Mouse (Mus musculus): Measurements from ENCODE around the gene Ccdc22. TPM values are rescaled to one million over a fixed set of nuclear protein-coding genes. Genes with fewer than 3 reads are reported as not detected.
A peak's percentile ranks its signal among the peaks of the same experiment; 100 is the strongest.

Ccdc22 gene
- 10 to 100 TPM; 10.5 to 12.5 TPM for total RNA-seq (2021)
- long read RNA-seq, experiment 1, transcript Ccdc22-201 (17 exons, 2,353 nt) = major isoform, 21 of 26 reads
- long read RNA-seq, experiment 1, partial matches to known transcripts = 5 of 26 reads
- long read RNA-seq, experiment 1, other reads (novel, unspliced or antisense) = 0 of 26 reads
- long read RNA-seq, experiment 2, transcript Ccdc22-201 (17 exons, 2,353 nt) = major isoform, 7 of 7 reads
- long read RNA-seq, experiment 2, partial matches to known transcripts = 0 of 7 reads
- long read RNA-seq, experiment 2, other reads (novel, unspliced or antisense) = 0 of 7 reads

DNA sequence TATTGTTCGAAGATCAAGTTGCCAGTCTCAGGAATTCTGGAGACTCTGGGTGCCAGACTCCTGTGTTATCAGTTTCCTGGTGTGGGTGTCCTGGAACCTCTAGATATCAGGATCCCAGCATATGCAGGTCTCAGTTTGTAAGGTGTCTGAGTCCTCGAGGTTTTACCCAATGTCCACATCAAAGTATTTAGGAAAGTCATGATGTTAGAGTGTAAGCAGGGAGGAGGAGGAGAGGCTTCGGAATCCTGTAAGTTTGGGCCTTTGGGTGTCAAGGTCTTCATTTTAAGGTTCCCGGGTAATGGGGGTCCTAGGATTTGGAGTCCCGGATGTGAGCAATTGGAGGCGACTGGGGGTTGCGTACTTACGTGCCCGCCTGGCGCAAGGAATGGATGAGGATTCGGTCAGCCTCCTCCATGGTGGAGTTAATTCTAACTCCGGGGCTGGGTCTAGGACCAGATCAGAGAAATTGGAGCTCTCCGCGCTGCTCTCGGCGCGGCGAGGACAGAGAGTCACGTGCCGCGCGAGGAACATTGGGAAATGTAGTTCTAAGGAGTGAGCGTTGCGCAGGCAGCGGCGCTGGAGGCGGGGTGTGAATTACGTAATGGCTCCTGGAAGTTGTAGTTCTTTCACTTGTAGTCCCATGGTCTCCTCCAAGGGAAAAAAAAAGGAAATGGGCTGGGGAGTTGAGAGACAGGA, at the start of gene Ccdc22:
Ccdc22 (minus strand) TSS at position 639 of the 696 bp plus-strand sequence.
- DNase-seq = peak; percentile 90 to 91

DNA sequence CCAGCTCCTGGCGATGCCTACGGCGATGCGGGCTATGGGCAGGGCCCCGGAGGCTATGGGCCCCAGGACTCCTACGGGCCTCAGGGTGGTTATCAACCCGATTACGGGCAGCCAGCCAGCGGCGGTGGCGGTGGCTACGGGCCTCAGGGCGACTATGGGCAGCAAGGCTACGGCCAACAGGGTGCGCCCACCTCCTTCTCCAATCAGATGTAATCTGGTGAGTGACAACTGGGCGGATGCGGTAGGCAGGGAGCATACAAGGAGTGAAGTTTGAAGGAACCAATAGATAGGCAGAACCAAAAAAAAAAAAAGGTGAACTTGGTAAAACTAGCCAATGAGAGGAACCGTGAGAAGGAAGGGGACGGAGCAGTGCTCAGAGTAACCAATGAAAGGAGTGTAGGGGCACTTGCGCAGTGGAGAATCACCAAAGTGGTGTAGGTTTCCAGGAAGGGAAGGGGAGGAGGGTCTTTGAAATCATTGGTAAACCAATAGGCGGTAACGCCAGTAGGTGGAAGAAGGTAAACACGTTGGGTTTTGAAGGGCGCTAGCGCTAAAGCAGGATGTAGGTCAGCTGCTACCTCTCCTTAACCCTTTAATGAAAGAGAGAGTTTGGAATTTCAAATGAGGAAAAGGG, 43.5 kb upstream of the Ccdc22 start:
- peak; percentile 85 to 92 for DNase-seq

DNA sequence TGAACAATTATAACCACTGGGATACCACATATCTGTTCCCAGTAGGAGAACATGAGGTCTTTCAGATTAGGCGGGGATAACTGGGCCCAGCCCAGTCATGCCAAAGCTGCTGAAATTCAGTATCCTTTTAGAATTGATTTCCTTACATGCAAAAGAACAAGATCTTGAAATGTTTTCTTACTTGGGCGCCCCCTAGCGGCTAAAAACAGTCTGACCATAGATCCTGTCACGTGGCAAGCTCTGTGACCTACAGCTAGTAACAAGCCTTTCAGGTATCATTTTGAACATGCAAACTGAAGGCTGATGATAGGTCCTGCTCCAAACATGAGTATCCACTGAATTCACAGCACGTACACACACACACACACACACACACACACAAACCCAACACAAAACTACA, 40.0 kb upstream of the Ccdc22 start:
- DNase-seq = peak; percentile 67 to 90

DNA sequence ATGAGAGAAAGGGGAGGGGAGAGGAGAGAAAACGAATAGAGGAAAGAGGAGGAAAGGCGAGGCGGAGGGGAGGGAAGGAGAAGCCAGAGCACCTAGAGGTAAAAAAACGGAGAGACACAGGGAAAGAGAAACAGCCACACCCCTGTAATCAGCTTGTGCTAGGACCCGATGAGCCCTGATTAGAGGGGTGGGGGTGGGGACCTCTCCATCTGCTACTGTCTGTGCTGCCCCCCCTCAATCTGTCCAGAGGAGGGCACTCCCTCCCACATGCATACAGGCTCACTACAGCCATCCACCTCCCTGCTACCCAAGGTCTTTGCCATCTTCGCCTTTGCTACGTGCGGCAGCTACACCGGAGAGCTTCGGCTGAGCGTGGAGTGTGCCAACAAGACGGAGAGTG, 35.5 kb upstream of the Ccdc22 start:
- DNase-seq = no peak

DNA sequence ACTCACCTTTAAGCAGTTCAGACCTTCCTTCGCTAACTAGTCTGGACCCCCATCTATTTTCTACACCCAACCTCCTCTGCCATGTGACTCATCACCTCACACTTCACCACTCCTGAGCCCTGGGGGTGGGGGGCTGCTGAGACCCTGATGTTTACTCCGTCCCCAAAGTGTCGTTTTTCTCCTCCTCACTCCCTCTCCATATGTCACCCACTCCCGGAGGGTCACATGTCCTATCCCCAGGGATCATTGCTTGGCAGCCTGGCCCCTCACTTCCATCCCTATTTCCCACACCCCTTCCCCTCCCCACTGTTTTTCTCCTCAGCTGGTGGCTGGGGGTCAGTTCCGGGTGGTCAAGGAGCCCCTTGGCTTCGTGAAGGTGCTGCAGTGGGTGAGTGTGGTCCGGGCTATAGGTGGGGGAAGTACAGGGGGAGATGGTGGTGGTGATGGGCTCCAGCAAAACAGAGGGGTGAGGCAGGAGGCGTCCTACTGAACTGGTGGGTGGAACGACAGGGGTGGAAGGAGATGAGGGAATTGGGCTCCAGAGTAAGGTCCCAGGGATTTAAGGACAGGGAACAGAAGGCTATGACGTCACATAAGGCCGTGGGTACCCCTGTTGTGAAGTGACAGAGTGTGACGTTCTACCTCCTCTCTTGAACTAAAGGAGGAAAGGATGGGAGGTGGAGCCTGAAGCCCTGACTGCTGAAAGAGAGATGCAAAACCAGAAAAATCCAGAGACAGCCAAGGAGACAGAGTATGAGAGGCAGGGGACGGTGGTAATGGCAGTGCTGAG, 34.4 kb upstream of the Ccdc22 start:
- DNase-seq = no peak

DNA sequence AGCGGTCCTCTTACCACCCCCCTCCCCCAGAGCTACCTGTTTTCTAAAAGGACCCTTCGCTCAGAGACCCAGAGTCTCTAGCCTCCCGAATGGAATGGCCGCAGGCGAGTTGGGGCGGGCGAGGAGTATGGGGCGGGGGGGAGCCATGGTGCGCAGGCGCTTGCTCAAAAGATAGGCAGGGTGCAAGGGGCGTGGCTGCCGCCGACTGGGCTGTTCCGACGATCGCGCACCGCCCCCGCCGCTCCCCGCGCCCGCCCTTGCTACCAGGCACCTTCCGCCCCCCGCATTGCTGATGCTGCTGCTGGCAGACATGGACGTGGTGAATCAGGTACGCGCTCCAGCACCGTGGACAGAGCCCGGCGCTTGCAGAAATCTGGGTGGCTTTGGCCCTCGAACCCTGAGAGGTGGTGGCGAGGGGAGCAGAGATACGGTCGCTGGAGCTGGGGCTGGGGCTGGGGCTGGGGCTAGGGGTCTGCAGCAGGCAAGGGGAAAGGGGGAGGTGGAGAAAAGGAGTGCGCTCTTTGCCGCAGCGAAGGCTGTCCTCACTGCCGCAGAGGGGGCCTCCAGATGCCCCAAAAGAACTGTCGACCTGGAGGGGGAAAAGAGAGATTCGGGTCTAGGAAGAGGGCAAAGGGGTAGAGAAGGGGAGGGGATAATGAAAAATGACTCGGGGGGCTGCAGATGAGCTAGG, 33.2 kb upstream of the Ccdc22 start, which contains the start of gene Syp:
Syp (plus strand) TSS at position 71 of the 691 bp plus-strand sequence.
- peak; percentile 66 to 75 for DNase-seq

DNA sequence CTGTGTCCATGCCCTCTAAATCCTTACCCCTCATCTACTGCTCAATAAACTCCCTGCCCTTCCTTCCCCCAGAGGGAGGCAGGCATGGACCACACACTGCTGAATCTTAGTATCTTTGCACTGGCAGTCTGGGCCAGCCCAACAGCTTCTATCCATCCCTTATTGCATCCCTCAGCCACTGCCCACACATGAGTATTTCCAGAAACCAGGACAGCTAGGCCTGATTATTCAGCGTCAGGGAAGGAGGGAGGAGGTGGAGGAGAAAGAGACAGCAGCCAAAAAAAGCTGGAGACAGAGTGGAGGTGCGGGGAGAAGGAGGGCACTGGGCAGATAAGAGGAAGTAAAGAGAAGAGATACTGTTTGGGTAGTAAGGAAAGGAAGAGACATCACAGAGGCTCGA, 29.8 kb upstream of the Ccdc22 start:
- no peak for DNase-seq

DNA sequence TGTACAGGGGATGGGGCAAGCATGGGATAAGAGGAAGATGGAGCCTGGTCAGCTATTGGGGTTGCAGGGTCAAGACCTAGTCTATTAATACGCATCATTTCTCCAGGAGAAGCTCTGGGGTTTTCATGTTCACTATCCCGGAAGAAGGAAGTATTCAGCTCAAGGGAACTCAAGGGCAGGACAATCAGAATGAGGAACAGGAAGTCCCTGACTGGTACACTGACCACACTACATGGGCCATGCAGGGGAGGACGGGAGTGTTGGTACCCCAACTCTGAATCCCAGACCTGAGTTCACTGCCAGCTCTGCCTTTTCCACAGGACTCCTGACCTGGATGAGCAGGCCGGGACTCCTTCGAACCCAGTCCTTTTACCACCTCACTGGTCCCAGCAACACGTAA, 27.2 kb upstream of the Ccdc22 start:
- DNase-seq = no peak

DNA sequence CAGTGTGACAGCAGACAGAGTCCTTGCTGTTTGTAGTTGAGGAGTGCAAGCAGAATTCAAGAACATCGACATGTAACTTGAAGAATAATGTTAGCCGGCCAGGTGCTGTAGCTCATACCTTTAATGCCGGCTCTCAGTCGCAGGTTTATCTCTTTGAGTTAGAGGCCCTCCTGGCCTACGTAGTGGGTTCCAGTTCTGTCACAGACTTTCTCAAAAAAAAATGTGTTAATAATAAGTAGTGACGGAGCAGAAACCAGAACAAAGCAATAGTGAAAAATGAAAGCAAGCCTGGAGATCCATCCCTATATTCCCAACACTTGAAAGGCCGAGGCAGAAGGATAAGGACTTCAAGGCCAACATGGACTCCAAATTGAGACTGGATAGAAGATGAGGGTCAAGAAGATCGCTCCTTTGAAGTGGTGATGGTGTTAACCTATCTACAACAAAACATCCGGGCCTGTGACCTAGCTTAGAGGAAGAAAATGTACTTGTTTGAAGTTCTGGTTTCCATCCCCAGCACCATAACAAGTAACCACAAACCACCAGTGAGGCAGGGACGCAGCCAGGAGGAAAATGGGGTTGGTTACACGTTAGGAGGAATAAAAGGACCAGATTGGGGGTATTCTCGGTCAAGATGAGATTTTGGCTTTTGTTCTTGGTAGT, 12.7 kb upstream of the Ccdc22 start:
- DNase-seq = no peak

DNA sequence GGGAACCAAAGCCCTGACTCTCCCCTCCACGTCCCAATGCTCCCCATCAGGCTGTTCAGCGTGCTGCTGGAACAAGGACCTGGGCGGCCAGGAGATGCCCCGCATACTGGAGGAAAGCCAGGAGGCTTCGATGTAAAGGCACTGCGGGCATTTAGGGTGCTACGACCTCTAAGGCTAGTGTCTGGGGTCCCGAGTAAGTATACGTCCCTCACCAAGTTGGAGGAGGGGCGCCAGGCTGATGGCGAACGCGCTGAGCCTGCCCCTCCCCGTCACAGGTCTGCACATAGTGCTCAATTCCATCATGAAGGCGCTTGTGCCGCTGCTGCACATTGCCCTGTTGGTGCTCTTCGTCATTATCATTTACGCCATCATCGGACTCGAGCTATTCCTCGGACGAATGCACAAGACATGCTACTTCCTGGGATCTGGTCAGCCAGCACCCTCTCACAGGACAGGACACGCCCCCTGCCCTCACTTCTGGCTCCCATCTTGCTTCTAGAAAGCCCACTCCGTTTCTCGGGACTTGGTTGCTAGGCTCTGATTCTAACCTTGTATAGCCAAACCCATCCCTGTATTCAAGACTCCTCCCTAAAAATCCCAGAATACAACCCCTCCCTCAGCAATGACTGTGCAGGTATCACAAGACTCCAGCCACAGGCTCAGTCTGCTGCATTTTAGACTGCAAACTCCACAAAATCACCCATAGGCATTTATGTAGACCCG, 5.4 kb upstream of the Ccdc22 start:
- DNase-seq = no peak

DNA sequence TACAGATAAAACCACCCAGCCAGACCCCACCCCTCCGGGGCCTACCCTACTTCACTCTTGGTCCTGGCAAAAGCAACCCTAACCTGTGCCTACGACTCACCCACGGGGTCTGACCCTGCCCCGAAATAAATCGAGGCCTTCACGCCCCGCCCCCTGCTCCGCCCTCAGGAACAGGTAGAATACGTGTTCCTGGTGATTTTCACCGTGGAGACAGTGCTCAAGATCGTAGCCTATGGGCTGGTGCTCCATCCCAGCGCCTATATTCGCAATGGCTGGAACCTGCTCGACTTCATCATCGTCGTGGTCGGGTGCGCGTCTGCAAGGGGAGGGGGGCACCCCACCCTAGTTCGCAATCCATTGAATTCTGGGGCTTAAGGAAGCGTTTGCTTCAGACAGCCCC, 4.7 kb upstream of the Ccdc22 start:
- DNase-seq = no peak

DNA sequence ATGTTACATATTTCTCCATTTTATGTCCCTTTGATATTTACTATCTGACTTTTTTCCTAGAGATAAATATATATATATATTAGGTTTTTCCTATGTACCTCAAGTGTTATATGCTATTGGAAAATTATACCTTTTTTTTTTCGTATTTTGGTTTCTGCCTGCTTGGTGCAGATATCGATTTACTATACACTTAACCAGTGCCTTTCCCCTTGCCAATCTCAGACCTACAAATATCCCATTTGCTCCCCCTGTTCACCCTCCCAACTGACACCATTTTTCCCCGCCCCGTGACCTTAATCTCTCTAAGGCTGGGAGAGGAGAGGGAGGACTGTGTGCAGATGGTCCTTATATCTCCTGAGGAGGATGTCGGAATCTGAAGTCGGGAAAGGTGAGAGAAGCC, 1.5 kb upstream of the Ccdc22 start, which contains the start of gene Cacna1f:
Cacna1f (plus strand) TSS at position 301 of the 400 bp plus-strand sequence.
- no peak for DNase-seq

DNA sequence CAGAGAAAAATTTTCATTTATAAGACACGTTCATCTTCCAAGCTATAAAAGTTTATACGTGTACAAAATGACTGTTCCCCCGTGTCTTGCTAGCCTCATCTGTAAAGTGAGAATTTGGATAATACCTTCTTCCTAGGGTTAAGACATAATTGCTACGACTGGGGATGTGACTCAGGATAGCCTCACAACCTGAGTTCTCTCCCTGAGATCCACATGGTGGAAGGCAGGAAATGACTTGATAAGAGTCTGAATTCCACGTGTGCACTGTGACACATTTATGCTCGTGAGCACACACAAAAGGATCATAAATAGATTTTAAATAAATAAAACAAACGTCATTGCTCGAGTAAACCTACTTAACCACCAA, 241 bp upstream of the Ccdc22 start:
- no peak for DNase-seq

DNA sequence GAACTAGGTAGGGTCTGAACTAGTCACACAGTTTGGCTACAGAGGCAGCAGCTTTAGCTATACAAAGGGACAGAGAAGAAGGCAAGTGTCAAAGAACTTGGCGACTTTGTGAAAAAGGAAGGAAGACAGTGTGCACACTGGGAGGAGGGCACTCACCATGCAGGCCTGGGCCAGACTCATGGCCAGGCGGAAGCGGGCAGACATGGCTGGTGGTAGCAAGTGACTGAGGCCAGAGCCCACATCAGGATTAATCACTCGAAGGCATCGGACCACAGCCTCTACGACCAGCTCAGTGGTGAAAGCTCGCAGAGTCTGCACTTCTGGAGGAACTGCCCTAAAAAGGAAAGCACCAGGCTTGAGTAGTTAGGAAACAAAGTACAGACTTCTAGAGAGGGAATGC, 1.3 kb downstream of the Ccdc22 start:
- DNase-seq = peak in 1 of 2 experiments; percentile 1

DNA sequence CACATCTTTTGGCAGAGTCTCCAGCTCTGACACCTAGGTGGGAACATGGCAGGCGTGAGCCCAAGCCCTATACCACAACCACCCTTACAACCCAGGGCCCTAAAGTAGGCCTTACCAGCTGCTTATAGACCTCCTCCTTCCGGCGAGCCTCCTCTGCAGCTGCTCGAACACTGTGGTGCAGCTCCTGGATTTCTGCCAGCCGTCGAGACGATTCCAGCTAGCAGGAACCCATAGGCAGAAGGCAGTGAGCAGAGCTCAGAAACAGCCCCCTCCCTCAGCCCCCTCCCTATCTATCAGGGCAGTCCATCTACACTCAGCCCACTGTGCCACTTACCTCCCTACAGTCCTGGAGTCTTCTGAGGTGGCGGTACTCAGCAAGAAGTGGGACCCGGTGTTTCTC, 9.9 kb downstream of the Ccdc22 start:
- no peak for DNase-seq

DNA sequence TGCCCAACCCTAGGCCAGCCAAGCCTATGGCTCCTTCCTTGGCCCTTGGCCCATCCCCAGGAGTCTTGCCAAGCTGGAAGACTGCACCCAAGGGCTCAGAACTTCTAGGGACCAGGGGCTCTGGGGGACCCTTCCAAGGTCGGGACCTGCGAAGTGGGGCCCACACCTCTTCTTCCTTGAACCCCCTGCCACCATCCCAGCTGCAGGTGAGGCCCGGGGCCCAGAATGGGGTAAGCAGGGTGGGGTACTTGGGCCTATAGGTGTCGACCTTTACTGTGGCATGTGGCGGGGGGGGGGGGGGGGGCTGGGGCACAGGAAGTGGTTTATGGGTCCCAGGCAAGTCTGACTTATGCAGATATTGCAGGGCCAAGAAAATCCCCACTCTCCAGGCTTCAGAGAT, 19.0 kb downstream of the Ccdc22 start:
- DNase-seq = no peak

DNA sequence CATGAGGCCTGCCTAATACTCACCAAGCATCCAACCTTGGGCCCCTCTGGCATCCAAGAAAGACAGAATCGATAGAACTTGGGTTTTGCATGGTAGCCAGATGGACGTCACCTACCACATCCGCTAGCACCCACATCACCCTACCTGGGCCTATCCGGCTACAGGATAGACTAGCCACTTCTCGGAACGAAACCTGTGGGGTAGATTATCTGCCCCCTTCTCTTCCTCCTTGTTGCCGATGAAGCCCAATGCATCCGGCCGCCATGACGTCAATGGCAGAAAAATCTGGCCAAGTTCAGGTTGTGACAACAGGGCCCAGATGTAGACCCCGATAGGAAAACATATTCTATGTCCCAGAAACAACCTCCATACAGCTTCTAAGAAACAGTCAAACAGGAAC, 21.4 kb downstream of the Ccdc22 start:
- DNase-seq = no peak

DNA sequence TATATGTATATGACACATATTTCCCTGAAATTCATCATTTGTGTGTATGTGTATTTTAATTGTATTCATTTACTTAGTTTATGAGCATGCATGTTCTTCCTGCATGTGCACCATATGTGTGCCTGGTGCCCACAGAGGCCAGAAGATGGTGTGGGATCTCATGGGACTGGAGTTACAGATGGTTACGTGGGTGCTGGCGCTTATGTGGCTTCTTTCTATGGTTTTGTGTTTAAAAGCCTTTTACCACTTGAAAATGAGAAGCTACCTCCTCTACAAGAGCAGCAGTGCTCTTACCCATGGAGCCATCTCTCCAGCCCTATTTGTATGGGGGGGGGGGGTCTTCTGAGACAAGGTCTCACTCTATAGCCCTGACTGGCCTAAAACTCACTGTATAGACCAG, 24.2 kb downstream of the Ccdc22 start:
- no peak for DNase-seq

DNA sequence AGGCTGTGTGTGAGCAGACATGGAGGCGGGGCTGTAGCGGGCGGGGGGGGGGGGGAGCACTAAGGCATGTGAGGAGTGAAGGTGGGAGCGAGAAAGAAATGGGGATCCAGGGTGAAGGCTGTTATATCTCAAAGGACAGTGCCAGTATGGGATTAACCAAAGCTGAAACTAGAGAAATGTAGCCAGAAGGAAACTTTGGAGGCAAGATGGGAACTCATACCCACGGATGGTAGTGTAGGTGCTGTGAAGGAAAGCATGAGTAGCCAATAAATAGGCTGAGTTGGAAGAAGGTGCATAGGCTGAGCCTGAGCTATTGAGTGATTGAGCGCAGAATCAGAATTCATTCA, 30.5 kb downstream of the Ccdc22 start:
- DNase-seq = no peak

DNA sequence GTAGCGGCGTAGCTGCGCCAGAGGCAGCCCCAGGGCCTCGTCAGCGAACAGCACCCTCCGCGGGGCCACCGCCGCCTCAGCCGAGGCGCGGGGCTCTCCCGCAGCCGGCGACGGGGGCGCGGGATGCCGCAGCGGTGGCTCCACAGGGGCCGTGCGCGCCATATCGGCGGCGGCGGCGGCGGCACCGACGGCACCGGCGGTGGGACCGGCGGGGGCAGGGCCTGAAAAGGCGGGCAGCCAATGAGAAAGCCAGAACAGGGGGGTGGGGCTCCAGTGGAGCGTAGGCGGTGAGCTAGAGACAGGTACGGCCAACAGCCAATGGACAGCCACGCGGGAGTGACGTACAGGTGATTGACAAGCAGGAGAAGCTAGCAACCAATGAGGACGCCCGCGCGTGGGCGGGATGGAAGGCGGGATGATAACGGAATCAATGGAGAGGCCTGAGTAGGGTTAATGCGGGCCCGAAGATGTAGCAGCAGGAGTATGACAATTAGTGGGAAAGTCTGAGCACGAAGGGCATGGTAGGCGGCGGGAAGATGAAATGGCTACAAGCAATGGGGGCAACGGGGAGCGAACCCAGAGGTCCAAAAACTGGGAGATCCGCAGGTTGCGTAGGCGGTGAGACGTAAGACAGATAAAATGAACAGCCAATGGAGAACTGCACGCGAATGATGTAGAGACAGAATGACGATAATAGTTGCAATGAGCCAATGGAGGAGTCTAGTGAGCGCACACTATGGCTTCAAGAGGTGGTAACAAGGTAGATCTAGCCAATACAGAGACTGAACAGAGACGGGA, 31.0 kb downstream of the Ccdc22 start, which contains the start of gene Ppp1r3f:
Ppp1r3f (minus strand) TSS at position 197 of the 798 bp plus-strand sequence.
- peak; percentile 91 to 96 for DNase-seq
